ENCODE assay signal across 8 mouse cellular contexts in the genomic region with DNA sequence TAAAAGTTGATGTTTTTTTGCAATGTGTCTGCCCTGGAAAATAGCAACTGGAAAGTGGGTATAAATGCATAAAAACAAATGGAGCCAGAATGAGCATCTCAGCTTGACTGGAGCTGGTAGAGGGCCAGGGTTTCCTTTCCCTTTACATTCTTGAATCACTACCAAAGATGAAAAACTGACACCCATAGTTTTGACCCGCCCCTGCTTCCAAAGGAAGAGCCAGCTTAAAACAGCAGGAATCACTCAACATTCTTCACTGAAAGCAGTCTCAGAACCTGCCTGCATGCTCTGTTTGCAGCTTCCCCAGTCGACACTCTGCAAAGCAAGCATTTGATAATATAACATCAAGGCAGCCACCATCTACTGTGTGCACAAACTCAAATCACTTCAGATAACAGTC.
DNase-seq lines count a peak whose midpoint lies in the region; ATAC-seq and TF ChIP-seq lines count a peak whose summit lies in the region.

No protein-coding gene starts in this region.

- no peak for TF ChIP-seq CTCF in embryonic fibroblast, embryonic 13.5 days (IDR thresholded peaks at IDR 0.05; ENCODE audit: borderline replicate concordance, insufficient read depth, low read length)

- no peak overlapping the region for H3K4me2 ChIP-seq in kidney, embryonic 16.5 days (replicated peaks; ENCODE audit: low read depth, low read length)

- DNase-seq in heart, adult 8-10 months (ENCODE audit: low spot score) = peak; percentile 30
- no peak for DNase-seq in heart, embryonic 10.5 days (ENCODE audit: low spot score)
- peak; percentile 36 to 49 for DNase-seq in lung, postnatal 4 days
- DNase-seq in frontal cortex, postnatal 25 days (ENCODE audit: low spot score in 2 of 2) = no peak
- no peak for DNase-seq in right cerebral cortex, postnatal 10 days (ENCODE audit: low spot score in 2 of 2)

- H3K4me1 ChIP-seq in heart, embryonic 10.5 days = no peaks in the 10 kb centered on the region
- H3K4me1 ChIP-seq in embryonic fibroblast, embryonic 13.5 days (ENCODE audit: control insufficient read depth, insufficient read depth, low read length) = peaks cover 2% of the 10 kb centered on the region; the same call in 1 of the 2 replicates
- H3K4me1 ChIP-seq in kidney, embryonic 16.5 days (ENCODE audit: insufficient read depth, low read length) = no peaks in the 10 kb centered on the region

- H3K27me3 ChIP-seq in heart, embryonic 10.5 days (ENCODE audit: insufficient read depth, poor library complexity, severe bottlenecking) = no peaks in the 10 kb centered on the region
- H3K27me3 ChIP-seq in kidney, embryonic 16.5 days (ENCODE audit: insufficient read depth, low read length) = no peaks in the 10 kb centered on the region

- no peak overlapping the region for H3K27ac ChIP-seq in heart, embryonic 10.5 days
- H3K27ac ChIP-seq in embryonic fibroblast, embryonic 13.5 days (ENCODE audit: insufficient read depth, low read length) = peak overlapping the region; percentile 28; the same call in 1 of the 2 replicates
- peak overlapping the region; percentile 72; the same call in 1 of the 2 replicates for H3K27ac ChIP-seq in kidney, embryonic 16.5 days (ENCODE audit: low read length)

- ATAC-seq in kidney, embryonic 16.5 days (ENCODE audit: low FRiP score, low TSS enrichment) = peak; percentile 73
- no peak for ATAC-seq in granulocyte monocyte progenitor cell, adult 5-6 weeks (replicated peaks; ENCODE audit: poor library complexity, severe bottlenecking)

- 31% methylated on average over 2 of the region's 2 CpGs for WGBS in heart, embryonic 10.5 days
- 39% methylated on average over 2 of the region's 2 CpGs for WGBS in kidney, embryonic 16.5 days

- no peak overlapping the region for H3K9ac ChIP-seq in kidney, embryonic 16.5 days (replicated peaks; ENCODE audit: low read length)

- no peak overlapping the region for H3K4me3 ChIP-seq in heart, embryonic 10.5 days
- H3K4me3 ChIP-seq in embryonic fibroblast, embryonic 13.5 days (ENCODE audit: insufficient read depth, low read length) = no peak overlapping the region
- H3K4me3 ChIP-seq in kidney, embryonic 16.5 days (ENCODE audit: low read length) = no peak overlapping the region

- TF ChIP-seq POLR2A in embryonic fibroblast, embryonic 13.5 days (IDR thresholded peaks at IDR 0.05; ENCODE audit: low read depth, low read length) = no peak

- H3K36me3 ChIP-seq in heart, embryonic 10.5 days = no peaks in the 10 kb centered on the region
- no peaks in the 10 kb centered on the region for H3K36me3 ChIP-seq in kidney, embryonic 16.5 days (ENCODE audit: insufficient read depth, low read length)

- no peaks in the 10 kb centered on the region for H3K9me3 ChIP-seq in heart, embryonic 10.5 days
- H3K9me3 ChIP-seq in kidney, embryonic 16.5 days (ENCODE audit: low read length) = 0 out of 2 replicates have a peak, but pooled peaks cover 2% of the 10 kb centered on the region

Comparison
In these comparisons a context has a peak if more than half of its experiments do, and no peak if none do; other contexts are left out.
1. DNase-seq: peak in heart, adult 8-10 months (single experiment) and lung, postnatal 4 days (2 of 2); none in heart, embryonic 10.5 days (single experiment), frontal cortex, postnatal 25 days (0 of 2) and right cerebral cortex, postnatal 10 days (0 of 2).